Mouse (Mus musculus) embryonic fibroblast, embryonic 13.5 days (primary cell): Measurements from ENCODE around the gene Syde2. TPM values are rescaled to one million over a fixed set of nuclear protein-coding genes. Genes with fewer than 3 reads are reported as not detected.
A peak's percentile ranks its signal among the peaks of the same experiment; 100 is the strongest.

Source experiments
- H3K27ac ChIP-seq: 2 replicates; pipeline ENCODE4 v1.5.1; 2012; ENCODE audit warnings: low read length, control low read depth, inconsistent platforms; ENCODE audit not compliant: insufficient read depth
- H3K4me1 ChIP-seq: 2 replicates; pipeline ENCODE4 v1.6.1; 2011; ENCODE audit warnings: low read length; ENCODE audit not compliant: control insufficient read depth, insufficient read depth
- H3K4me3 ChIP-seq: 2 replicates; pipeline ENCODE4 v1.5.1; 2011; ENCODE audit warnings: mild to moderate bottlenecking, control low read depth, low read length; ENCODE audit not compliant: insufficient read depth
- CTCF ChIP-seq: IDR thresholded peaks from 2 replicates; pipeline ENCODE4 v1.5.1; 2011; ENCODE audit warnings: mild to moderate bottlenecking, control low read depth, low read length, moderate library complexity, borderline replicate concordance; ENCODE audit not compliant: insufficient read depth
- POLR2A ChIP-seq: IDR thresholded peaks from 2 replicates; pipeline ENCODE4 v1.6.1; 2011; ENCODE audit warnings: low read depth, mild to moderate bottlenecking, control low read depth, low read length, moderate library complexity
- polyA plus RNA-seq: library from polyadenylated mRNA; stranded (reverse); fragments of >200 nt; gene quantifications from 2 replicates; pipeline ENCODE4 v1.2.4, GENCODE M21; 2011; ENCODE audit warnings: low read depth; ENCODE audit not compliant: missing spikeins, insufficient read length

Syde2 gene
- polyA plus RNA-seq, 1 experiment, result 8.9 TPM

DNA sequence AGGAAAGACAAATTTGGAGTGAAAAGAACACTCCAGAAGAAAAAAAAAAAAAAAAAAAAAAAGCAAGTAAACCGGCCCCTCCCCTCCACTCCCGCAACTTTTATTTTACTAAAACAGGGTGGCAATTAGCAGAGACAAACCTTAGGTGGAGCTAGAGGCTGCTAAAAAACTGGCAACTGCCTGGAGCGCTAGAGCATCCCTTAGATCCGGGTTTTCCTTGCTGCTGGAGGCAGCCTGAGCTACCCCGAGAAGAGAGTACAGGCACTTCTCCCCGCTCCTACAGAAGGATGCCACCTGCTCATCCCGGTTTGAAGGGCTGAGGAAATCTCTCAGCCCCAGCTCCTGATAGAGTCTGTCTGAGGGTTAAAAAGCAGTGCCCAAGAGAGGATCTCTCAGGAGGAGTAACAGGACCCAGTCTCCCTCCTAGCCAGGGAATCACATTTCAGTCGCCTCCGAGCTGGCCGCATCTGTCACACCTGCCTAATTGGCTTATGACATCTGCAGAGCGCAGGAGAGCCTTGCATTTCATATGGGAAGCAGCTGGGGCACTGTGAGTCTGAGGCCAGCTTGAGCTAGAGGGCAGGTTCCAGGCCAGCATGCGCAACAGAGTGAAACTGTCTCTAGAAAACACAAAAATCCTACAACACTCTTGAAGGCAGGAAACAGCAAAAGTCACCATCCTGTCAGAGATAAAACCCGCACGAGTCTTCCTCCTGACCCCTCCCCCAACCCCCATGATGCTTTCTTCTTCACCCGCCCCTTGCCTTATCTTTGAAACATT is 37.4 kb upstream of the Syde2 start:
- no peak for TF ChIP-seq POLR2A
- TF ChIP-seq CTCF, result no peak
- H3K4me1 ChIP-seq, result 0 out of 2 replicates have a peak, but pooled peaks cover 4% of the 10 kb centered on the region
- H3K4me3 ChIP-seq, result no peak overlapping the region
- no peak overlapping the region for H3K27ac ChIP-seq

DNA sequence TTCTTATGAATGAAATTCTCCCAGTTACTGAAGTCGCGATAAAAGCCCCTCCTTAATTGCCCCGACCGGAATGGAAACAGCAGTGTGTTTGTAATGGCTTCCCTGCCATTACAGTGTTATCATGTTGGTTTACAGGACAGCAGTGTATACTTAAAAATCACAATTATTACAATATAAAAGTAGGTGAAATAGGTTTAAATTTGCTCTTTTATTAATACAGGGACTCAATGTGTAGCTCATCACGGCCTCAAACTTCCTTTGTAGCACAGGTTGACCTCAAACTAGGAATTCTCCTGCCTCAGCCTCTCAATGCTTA is 36.9 kb upstream of the Syde2 start:
- H3K4me1 ChIP-seq, result 0 out of 2 replicates have a peak, but pooled peaks cover 4% of the 10 kb centered on the region
- H3K4me3 ChIP-seq, result no peak overlapping the region
- H3K27ac ChIP-seq, result no peak overlapping the region
- TF ChIP-seq CTCF (no peak), POLR2A (no peak)

DNA sequence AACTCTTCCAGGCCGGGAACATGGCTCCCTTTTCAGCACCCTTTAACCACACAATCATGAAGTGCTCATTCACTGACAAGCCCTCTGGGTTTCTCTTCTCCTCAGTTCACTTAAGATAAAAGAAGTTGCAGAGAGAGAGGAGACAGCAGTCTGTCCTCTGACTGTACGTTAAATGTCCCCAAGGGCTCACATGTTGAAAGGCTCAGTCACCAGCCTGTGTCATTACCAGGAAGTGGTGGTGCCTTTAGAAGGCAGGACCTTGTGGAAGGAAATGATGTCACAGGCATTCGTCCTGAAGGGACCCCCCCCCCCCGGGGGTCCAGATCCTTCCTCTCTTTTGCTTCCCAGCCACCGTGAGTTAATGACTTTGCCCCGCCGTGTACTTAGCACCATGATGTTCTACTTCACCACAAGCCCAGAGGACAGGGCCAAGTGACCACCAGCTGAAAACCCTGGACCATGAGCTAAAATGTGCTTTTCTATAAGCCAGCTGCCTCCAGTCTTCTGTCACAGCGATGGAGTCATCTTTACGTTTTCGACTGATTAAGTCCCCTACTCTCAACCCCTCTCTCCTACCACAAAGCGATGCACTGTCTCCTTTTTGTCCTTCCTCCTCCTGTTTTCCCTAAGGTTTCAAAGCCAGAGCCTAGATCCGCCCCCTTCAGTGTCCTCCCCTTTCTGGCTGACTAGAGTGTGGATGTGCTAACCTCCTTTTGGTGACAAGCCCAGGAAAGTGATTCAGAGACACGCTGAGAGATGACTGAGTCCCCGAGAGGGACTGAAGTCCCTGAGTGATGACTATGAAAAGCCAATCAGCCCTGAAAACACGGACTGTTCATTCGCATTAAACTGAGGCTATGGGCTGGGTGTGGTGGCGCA is 36.1 kb upstream of the Syde2 start:
- Histone ChIP-seq H3K27ac (no peak overlapping the region), H3K4me3 (no peak overlapping the region), H3K4me1 (0 out of 2 replicates have a peak, but pooled peaks cover 2% of the 10 kb centered on the region)
- no peak for TF ChIP-seq POLR2A
- no peak for TF ChIP-seq CTCF

DNA sequence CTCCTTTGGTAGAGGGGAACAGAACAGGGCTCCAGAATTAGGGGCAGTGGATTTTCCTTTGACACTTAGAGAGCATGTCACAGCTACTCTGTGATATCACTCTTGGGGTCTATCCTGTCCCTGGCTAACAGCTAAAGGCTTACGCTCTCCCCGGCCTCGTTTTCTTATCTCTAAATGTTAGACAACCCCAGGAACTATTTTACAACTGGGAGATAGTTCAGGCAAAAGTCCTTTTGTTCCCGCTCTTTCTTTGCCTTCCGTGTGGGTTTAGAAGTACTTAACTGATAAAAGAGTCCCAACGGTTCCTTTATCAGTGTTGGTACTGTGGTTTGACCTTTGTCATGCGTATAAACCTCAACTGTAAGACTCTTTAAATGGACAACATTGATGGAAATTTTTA is 34.7 kb upstream of the Syde2 start:
- Histone ChIP-seq H3K4me3 (no peak overlapping the region), H3K4me1 (no peaks in the 10 kb centered on the region), H3K27ac (no peak overlapping the region)
- TF ChIP-seq CTCF (no peak), POLR2A (no peak)

DNA sequence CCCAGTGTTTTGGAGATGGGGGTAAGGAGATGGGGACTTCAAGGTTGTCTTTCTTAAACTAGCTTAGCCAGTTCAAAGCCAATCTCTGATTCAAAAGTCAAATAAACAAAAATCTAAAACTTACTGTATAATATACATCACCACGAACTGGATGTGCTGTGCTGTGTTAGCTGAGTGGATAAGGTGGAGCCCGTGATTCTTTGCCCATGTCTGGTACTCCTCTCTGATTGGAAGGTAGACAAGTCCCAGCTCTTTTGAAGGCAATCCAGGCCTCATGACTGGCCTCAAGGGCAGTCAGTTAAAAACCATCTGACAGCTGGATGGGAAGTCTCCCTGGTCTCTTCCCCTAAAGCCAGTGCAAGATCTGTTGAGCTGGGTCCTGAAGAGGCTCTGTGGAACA is 34.3 kb upstream of the Syde2 start:
- TF ChIP-seq POLR2A, result no peak
- TF ChIP-seq CTCF, result no peak
- no peaks in the 10 kb centered on the region for H3K4me1 ChIP-seq
- H3K4me3 ChIP-seq, result no peak overlapping the region
- H3K27ac ChIP-seq, result no peak overlapping the region

DNA sequence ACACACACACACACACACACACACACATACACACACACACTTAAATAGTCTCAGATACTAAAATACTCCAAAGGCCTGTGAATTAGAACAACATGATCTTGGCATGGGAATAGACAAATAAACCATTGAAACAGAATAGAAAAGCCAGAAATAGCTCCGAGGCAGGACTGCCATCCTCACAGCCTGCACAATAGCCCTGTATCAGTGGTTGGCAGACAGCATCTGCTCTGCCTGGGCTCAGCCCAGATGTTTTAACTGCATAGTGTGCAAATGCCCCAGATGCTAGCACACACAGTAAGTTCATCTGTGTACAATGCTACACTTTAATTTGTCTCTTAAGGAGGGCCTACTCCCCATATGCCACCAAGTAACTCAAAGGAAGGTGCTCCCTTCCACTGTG is 27.8 kb upstream of the Syde2 start:
- Histone ChIP-seq H3K4me3 (no peak overlapping the region), H3K27ac (no peak overlapping the region), H3K4me1 (peaks cover 3% of the 10 kb centered on the region; the same call in 1 of the 2 replicates)
- TF ChIP-seq CTCF (no peak), POLR2A (no peak)

DNA sequence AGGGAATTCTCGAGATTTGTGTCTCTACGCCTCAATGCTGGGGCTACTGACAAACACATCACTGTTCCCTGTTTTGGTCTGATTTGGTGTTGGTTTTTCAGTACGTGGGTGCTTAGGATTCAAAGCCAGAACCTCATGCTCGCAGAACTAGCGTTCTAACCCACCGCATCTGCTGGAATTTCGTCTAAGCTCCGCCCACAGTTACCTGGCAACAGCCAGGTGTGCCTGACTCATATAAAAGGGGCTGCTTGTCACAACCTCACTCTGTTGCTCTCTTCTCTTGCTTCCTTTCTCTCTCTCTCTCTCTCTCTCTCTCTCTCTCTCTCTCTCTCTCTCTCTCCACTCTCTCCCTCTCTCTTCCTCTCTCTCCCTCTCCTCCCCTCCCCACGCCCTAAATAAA is 25.3 kb upstream of the Syde2 start:
- Histone ChIP-seq H3K4me1 (peaks cover 3% of the 10 kb centered on the region), H3K27ac (no peak overlapping the region), H3K4me3 (no peak overlapping the region)
- no peak for TF ChIP-seq CTCF
- TF ChIP-seq POLR2A, result no peak

DNA sequence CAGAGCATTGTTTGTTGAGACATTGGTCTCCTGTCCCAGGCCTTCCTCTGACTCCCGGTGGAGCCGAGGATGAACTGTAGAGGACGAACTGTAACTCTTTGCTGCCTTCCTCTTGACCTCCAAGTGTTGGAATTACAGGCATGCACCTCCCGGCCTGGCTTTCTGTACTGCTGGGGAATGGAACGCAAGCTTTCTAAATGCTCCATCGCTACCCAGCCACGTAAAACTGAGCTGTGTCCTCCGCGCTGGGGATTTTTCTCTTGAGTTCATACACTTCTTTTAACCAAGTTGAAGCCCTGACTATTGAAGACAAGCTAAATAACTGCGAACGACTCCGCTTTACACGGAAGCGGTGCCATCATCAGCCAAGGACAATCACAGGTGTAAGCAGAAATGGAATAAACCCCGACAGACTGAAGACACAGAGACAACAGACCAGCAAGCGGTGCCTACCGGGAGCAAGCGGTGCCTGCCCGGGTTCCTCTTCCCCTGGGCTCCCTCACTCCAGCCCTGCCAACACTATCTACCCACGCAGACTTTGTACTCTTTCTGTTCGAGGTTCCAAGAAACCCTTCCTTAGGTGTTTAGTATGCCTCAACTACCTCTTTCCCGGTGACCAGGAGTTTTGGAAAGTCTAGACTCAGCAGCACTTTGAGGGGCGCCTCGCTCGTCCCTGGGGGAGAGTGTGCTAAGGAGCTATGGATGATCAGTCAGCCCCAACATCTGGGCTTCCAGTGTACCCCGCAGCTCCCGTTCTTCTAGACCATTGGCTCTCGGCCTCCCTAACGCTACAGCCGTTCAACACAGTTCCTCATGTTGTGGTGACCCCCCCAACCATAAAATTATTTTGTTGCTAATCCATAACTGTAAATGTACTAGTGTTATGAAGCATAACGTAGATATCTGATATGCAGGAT is 24.3 kb upstream of the Syde2 start:
- TF ChIP-seq CTCF (no peak), POLR2A (no peak)
- Histone ChIP-seq H3K4me3 (no peak overlapping the region), H3K27ac (peak overlapping the region; percentile 57), H3K4me1 (peaks cover 3% of the 10 kb centered on the region)

DNA sequence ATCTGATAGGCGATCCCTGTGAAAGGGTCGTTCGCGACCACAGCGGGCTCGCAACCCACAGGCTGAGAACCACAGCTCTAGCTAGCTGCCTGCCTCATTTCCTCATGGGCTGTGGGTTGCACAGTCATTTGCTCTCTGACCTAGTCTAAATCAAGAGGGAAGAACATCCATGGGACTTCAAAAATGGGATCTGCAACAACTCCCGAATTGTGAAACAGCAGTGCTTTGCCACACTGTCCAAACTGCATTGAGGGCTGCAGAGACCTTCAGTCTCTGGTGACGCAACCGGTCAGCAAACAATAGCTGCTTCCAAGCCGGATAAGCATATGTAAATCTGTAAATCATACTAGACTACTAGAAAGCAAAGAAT is 23.7 kb upstream of the Syde2 start:
- Histone ChIP-seq H3K4me3 (no peak overlapping the region), H3K4me1 (peaks cover 3% of the 10 kb centered on the region), H3K27ac (peak overlapping the region; percentile 57; the same call in 1 of the 2 replicates)
- TF ChIP-seq POLR2A (no peak), CTCF (no peak)
